Mouse (Mus musculus) neural tube, embryonic 12.5 days (tissue): ENCODE data around the gene Znrf1. TPM values are rescaled to one million over a fixed set of nuclear protein-coding genes. Genes with fewer than 3 reads are reported as not detected.
A peak's percentile ranks its signal among the peaks of the same experiment; 100 is the strongest.

Experiments used
- ATAC-seq: fragments of 200-750 bp; cut with Nextera tagmentation; 2 replicates; pipeline ENCODE4 v1.8.0; 2017; ENCODE audit warnings: low read depth, mild to moderate bottlenecking, moderate TSS enrichment, moderate library complexity; ENCODE audit not compliant: low FRiP score
- H3K27ac ChIP-seq: fragments of 300-500 bp; sonication (generic); 2 replicates; pipeline ENCODE4 v1.5.1; 2016
- H3K27me3 ChIP-seq: fragments of 300-500 bp; sonication (generic); replicated peaks from 2 replicates; pipeline ENCODE4 v1.6.1; 2016; ENCODE audit warnings: mild to moderate bottlenecking
- H3K36me3 ChIP-seq: fragments of 300-500 bp; sonication (generic); 2 replicates; pipeline ENCODE4 v1.6.1; 2016; ENCODE audit warnings: mild to moderate bottlenecking
- H3K4me1 ChIP-seq: fragments of 300-500 bp; sonication (generic); 2 replicates; pipeline ENCODE4 v1.6.1; 2016
- H3K4me2 ChIP-seq: fragments of 300-500 bp; sonication (generic); replicated peaks from 2 replicates; pipeline ENCODE4 v1.6.1; 2016; ENCODE audit warnings: mild to moderate bottlenecking
- H3K4me3 ChIP-seq: fragments of 300-500 bp; sonication (generic); 2 replicates; pipeline ENCODE4 v1.5.1; 2016
- H3K9ac ChIP-seq: fragments of 300-500 bp; sonication (generic); 2 replicates; pipeline ENCODE4 v1.6.1; 2016; ENCODE audit warnings: mild to moderate bottlenecking
- H3K9me3 ChIP-seq: fragments of 300-500 bp; sonication (generic); 2 replicates; pipeline ENCODE4 v1.6.1; 2016; ENCODE audit warnings: mild to moderate bottlenecking
- WGBS: fragments of 180-500 bp; shearing (Covaris S2); methylation state at CpG from one replicate; pipeline ENCODE4 v1.1.7; 2016; 5-methylcytosine and 5-hydroxymethylcytosine counted together
- polyA plus RNA-seq: library from polyadenylated mRNA; unstranded; fragments of >200 nt; fragmentation: Nextera tagmentation; extraction: Ambion mirVana; gene quantifications from 2 replicates; pipeline ENCODE4 v1.2.1, GENCODE M21; 2016

Znrf1 gene
- polyA plus RNA-seq, 1 experiment from 2014 or later, result 118 TPM

- H3K9me3 ChIP-seq, result no peaks in the 10 kb centered on the region
- no peak for ATAC-seq
- peaks cover 33% of the 10 kb centered on the region for H3K4me1 ChIP-seq
- H3K27ac ChIP-seq, result no peak overlapping the region
- peaks cover 2% of the 10 kb centered on the region; the same call in 1 of the 2 replicates for H3K36me3 ChIP-seq
- H3K9ac ChIP-seq, result peak overlapping the region; percentile 98
- peak overlapping the region; percentile 81 for H3K4me2 ChIP-seq
- H3K27me3 ChIP-seq, result no peaks in the 10 kb centered on the region
- H3K4me3 ChIP-seq, result peak overlapping the region; percentile 99
- 7% methylated on average over 8 of the region's 8 CpGs for WGBS
Measured at GRCm38 (mm10) chr8:111537765-111538158, 1.9 kb downstream of the Znrf1 start.

- no peaks in the 10 kb centered on the region for H3K9me3 ChIP-seq
- H3K4me3 ChIP-seq, result peak overlapping the region; percentile 99
- ATAC-seq, result no peak
- peaks cover 33% of the 10 kb centered on the region for H3K4me1 ChIP-seq
- peak overlapping the region; percentile 98 for H3K9ac ChIP-seq
- H3K27ac ChIP-seq, result no peak overlapping the region
- 14% methylated on average over 2 of the region's 2 CpGs for WGBS
- H3K27me3 ChIP-seq, result no peaks in the 10 kb centered on the region
- H3K4me2 ChIP-seq, result peak overlapping the region; percentile 81
- H3K36me3 ChIP-seq, result peaks cover 5% of the 10 kb centered on the region; the same call in 1 of the 2 replicates
Measured at GRCm38 (mm10) chr8:111538194-111538593, 2.3 kb downstream of the Znrf1 start.

GRCm38 (mm10) chr8:111539422-111540076 lies 3.7 kb downstream of the Znrf1 start:
- peak overlapping the region; percentile 30 for H3K4me3 ChIP-seq
- H3K9me3 ChIP-seq, result no peaks in the 10 kb centered on the region
- H3K4me1 ChIP-seq, result peaks cover 33% of the 10 kb centered on the region
- H3K27me3 ChIP-seq, result no peaks in the 10 kb centered on the region
- H3K27ac ChIP-seq, result no peak overlapping the region
- peak overlapping the region; percentile 81 for H3K4me2 ChIP-seq
- ATAC-seq, result no peak
- 63% methylated on average over 10 of the region's 10 CpGs for WGBS
- peaks cover 6% of the 10 kb centered on the region; the same call in 1 of the 2 replicates for H3K36me3 ChIP-seq
- H3K9ac ChIP-seq, result peak overlapping the region; percentile 22; the same call in 1 of the 2 replicates

- Histone ChIP-seq H3K4me1 (peaks cover 21% of the 10 kb centered on the region), H3K4me3 (no peak overlapping the region), H3K27ac (no peak overlapping the region), H3K9me3 (no peaks in the 10 kb centered on the region), H3K4me2 (no peak overlapping the region), H3K9ac (no peak overlapping the region), H3K36me3 (peaks cover 6% of the 10 kb centered on the region; the same call in 1 of the 2 replicates), H3K27me3 (no peaks in the 10 kb centered on the region)
- WGBS, result 95% methylated on average over 9 of the region's 9 CpGs
- no peak for ATAC-seq
Measured at GRCm38 (mm10) chr8:111543712-111544380, 7.9 kb downstream of the Znrf1 start.

GRCm38 (mm10) chr8:111545406-111546156 lies 9.7 kb downstream of the Znrf1 start:
- no peak for ATAC-seq

GRCm38 (mm10) chr8:111547144-111547543 lies 11.2 kb downstream of the Znrf1 start:
- 90% methylated on average over 3 of the region's 3 CpGs for WGBS
- Histone ChIP-seq H3K36me3 (0 out of 2 replicates have a peak, but pooled peaks cover 3% of the 10 kb centered on the region), H3K27ac (no peak overlapping the region), H3K4me2 (no peak overlapping the region), H3K4me1 (peaks cover 13% of the 10 kb centered on the region), H3K9ac (no peak overlapping the region), H3K9me3 (no peaks in the 10 kb centered on the region), H3K4me3 (no peak overlapping the region), H3K27me3 (no peaks in the 10 kb centered on the region)
- no peak for ATAC-seq

More at GRCm38 (mm10) chr8:111545406-111546156, 9.7 kb downstream of the Znrf1 start:
- Histone ChIP-seq H3K4me3 (no peak overlapping the region), H3K27me3 (no peaks in the 10 kb centered on the region), H3K4me1 (peaks cover 19% of the 10 kb centered on the region), H3K9ac (no peak overlapping the region), H3K9me3 (no peaks in the 10 kb centered on the region), H3K4me2 (no peak overlapping the region), H3K27ac (no peak overlapping the region), H3K36me3 (peaks cover 6% of the 10 kb centered on the region; the same call in 1 of the 2 replicates)
- 90% methylated on average over 8 of the region's 8 CpGs for WGBS

GRCm38 (mm10) chr8:111548201-111548600 lies 12.3 kb downstream of the Znrf1 start:
- H3K9ac ChIP-seq, result no peak overlapping the region
- H3K27ac ChIP-seq, result no peak overlapping the region
- 0 out of 2 replicates have a peak, but pooled peaks cover under 1% of the 10 kb centered on the region for H3K36me3 ChIP-seq
- no peak for ATAC-seq
- no peak overlapping the region for H3K4me2 ChIP-seq
- H3K4me3 ChIP-seq, result no peak overlapping the region
- no peaks in the 10 kb centered on the region for H3K9me3 ChIP-seq
- no peaks in the 10 kb centered on the region for H3K27me3 ChIP-seq
- 91% methylated on average over 6 of the region's 6 CpGs for WGBS
- peaks cover 13% of the 10 kb centered on the region for H3K4me1 ChIP-seq

- H3K27me3 ChIP-seq, result no peaks in the 10 kb centered on the region
- no peak overlapping the region for H3K4me2 ChIP-seq
- 61% methylated on average over 9 of the region's 9 CpGs for whole genome bisulfite sequencing
- no peaks in the 10 kb centered on the region for H3K36me3 ChIP-seq
- peaks cover 22% of the 10 kb centered on the region for H3K4me1 ChIP-seq
- H3K9me3 ChIP-seq, result no peaks in the 10 kb centered on the region
- no peak overlapping the region; the same call in 1 of the 2 replicates for H3K27ac ChIP-seq
- H3K4me3 ChIP-seq, result no peak overlapping the region
- no peak for ATAC-seq
- no peak overlapping the region for H3K9ac ChIP-seq
Measured at GRCm38 (mm10) chr8:111550002-111550870, 14.3 kb downstream of the Znrf1 start.

GRCm38 (mm10) chr8:111551511-111552130 lies 15.7 kb downstream of the Znrf1 start:
- no peak overlapping the region for H3K4me2 ChIP-seq
- no peaks in the 10 kb centered on the region for H3K36me3 ChIP-seq
- peaks cover 28% of the 10 kb centered on the region for H3K4me1 ChIP-seq
- H3K27me3 ChIP-seq, result no peaks in the 10 kb centered on the region
- no peak overlapping the region for H3K9ac ChIP-seq
- H3K9me3 ChIP-seq, result no peaks in the 10 kb centered on the region
- H3K4me3 ChIP-seq, result no peak overlapping the region
- WGBS, result 71% methylated on average over 8 of the region's 8 CpGs
- H3K27ac ChIP-seq, result no peak overlapping the region
- ATAC-seq, result no peak

- Histone ChIP-seq H3K36me3 (no peaks in the 10 kb centered on the region), H3K4me3 (no peak overlapping the region), H3K4me2 (no peak overlapping the region), H3K9ac (no peak overlapping the region), H3K9me3 (no peaks in the 10 kb centered on the region), H3K4me1 (peaks cover 17% of the 10 kb centered on the region), H3K27ac (no peak overlapping the region), H3K27me3 (no peaks in the 10 kb centered on the region)
- ATAC-seq, result no peak
- 92% methylated on average over 4 of the region's 4 CpGs for WGBS
Measured at GRCm38 (mm10) chr8:111561824-111562223, 25.9 kb downstream of the Znrf1 start.

- peaks cover 18% of the 10 kb centered on the region for H3K4me1 ChIP-seq
- H3K4me2 ChIP-seq, result no peak overlapping the region
- no peaks in the 10 kb centered on the region for H3K36me3 ChIP-seq
- H3K27ac ChIP-seq, result no peak overlapping the region
- no peak overlapping the region for H3K9ac ChIP-seq
- no peaks in the 10 kb centered on the region for H3K27me3 ChIP-seq
- no peak overlapping the region for H3K4me3 ChIP-seq
- H3K9me3 ChIP-seq, result no peaks in the 10 kb centered on the region
- WGBS, result 92% methylated on average over 5 of the region's 5 CpGs
- no peak for ATAC-seq
Measured at GRCm38 (mm10) chr8:111562274-111562803, 26.4 kb downstream of the Znrf1 start.
